ENCODE assay signal across 8 mouse cellular contexts in the genomic region with DNA sequence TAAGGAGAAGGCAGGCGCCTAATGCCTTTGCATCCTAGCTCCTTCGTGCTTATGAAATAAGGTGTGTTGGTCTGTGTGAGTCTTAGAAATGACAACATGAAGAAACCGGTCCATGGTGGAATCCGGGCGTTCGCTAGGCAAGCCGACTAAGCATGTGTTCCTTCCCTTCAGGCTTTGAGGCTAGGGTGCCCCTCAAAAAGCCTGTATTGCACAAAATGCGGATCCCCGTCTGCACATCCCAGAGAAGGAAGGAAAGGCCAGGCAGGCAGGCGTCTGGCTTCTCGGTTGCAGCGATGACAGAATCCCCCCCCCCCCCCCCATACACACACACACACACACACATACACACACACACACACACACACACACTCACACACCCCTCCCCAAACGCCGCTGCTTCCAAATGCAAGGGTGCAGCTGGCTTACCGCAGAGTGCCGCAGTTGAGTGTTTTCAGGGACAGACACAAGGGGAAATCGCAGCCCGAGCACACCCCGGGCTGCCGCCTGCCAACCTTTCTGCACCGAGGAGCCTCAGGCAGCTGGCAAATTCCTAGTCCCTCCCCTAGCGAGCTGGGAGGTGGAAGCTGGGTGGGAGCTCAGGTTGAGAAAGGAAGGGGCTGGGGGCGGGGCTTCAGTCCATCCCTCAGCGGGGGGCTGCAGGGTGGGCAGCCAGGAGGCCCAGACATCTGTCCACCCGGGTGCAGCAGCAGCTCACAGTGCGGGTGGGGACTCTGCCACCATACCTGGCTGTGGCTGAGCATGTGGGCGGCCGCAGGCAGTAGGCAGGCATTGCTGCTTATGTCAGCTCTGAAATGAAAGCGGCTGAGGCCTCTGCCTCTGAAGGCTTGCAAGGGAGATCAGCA.
A peak's percentile ranks its signal among the peaks of the same experiment; 100 is the strongest.
DNase-seq lines count a peak whose midpoint lies in the region; ATAC-seq lines count a peak whose summit lies in the region.

No protein-coding gene starts in this region.

- H3K4me3 ChIP-seq in intestine, embryonic 16.5 days (ENCODE audit: low read length): peak overlapping the region; percentile 60
- H3K4me3 ChIP-seq in megakaryocyte, embryonic 14.5 days (replicated peaks): peak overlapping the region; percentile 83

- peak overlapping the region; percentile 45 for H3K27ac ChIP-seq in intestine, embryonic 16.5 days (ENCODE audit: low read length)

- peak overlapping the region; percentile 77 for H3K9ac ChIP-seq in intestine, embryonic 16.5 days (ENCODE audit: low read depth, low read length)

- H3K9me3 ChIP-seq in intestine, embryonic 16.5 days (ENCODE audit: control insufficient read depth, low read length): no peaks in the 10 kb centered on the region
- H3K9me3 ChIP-seq in megakaryocyte, embryonic 14.5 days: no peaks in the 10 kb centered on the region

- peak; percentile 7 for DNase-seq in adrenal gland, adult 8-10 months
- DNase-seq in embryo, embryonic 10.5 days (ENCODE audit: low spot score): peak; percentile 63
- peak; percentile 70 to 82 for DNase-seq in left cerebral cortex, postnatal 10 days (ENCODE audit: extremely low spot score in 1 of 2, low spot score in 2 of 2)
- DNase-seq in right cerebral cortex, postnatal 36 days (ENCODE audit: low spot score in 2 of 2): peak; percentile 76 to 79

- WGBS in intestine, embryonic 16.5 days: 4% methylated on average over 26 of the region's 29 CpGs

- ATAC-seq in granulocyte monocyte progenitor cell, adult 5-6 weeks (replicated peaks; ENCODE audit: poor library complexity, severe bottlenecking): peak; percentile 45
- peak; percentile 75 for ATAC-seq in intestine, embryonic 16.5 days
- ATAC-seq in erythroid progenitor cell, adult 5-6 weeks (replicated peaks; ENCODE audit: low FRiP score, poor library complexity, severe bottlenecking): no peak

- H3K4me1 ChIP-seq in intestine, embryonic 16.5 days (ENCODE audit: control insufficient read depth, insufficient read depth, low read length): peaks cover 34% of the 10 kb centered on the region
- peaks cover 41% of the 10 kb centered on the region for H3K4me1 ChIP-seq in megakaryocyte, embryonic 14.5 days

- intact Hi-C loops in left cerebral cortex, postnatal 10 days (cut with DNase I): loop anchor here (2.0 to 5.0 kb wide), 2 partner anchors 27 to 88 kb away; no protein-coding TSS in a partner anchor

- H3K4me2 ChIP-seq in intestine, embryonic 16.5 days (ENCODE audit: low read depth, low read length): peak overlapping the region; percentile 97

- H3K27me3 ChIP-seq in intestine, embryonic 16.5 days (replicated peaks; ENCODE audit: control insufficient read depth, insufficient read depth, low read length): no peaks in the 10 kb centered on the region
- H3K27me3 ChIP-seq in megakaryocyte, embryonic 14.5 days (replicated peaks): no peaks in the 10 kb centered on the region

- H3K36me3 ChIP-seq in intestine, embryonic 16.5 days (ENCODE audit: control insufficient read depth, insufficient read depth, low read length): 0 out of 2 replicates have a peak, but pooled peaks cover 3% of the 10 kb centered on the region
- no peaks in the 10 kb centered on the region for H3K36me3 ChIP-seq in megakaryocyte, embryonic 14.5 days (replicated peaks; ENCODE audit: low read length)

Comparison
In these comparisons a context has a peak if more than half of its experiments do, and no peak if none do; other contexts are left out.
1. DNase-seq: peak in every context shown above with its lines; median percentile 78 in right cerebral cortex, postnatal 36 days; 76 in left cerebral cortex, postnatal 10 days; 63 in embryo, embryonic 10.5 days; 7 in adrenal gland, adult 8-10 months.